In genomic region chr8:17984779-17985178, GRCm38 (mm10) we compare ENCODE assay signal across 21 mouse cellular contexts.
DNase-seq lines count a peak whose midpoint lies in the region; ATAC-seq and TF ChIP-seq lines count a peak whose summit lies in the region.
"Had no signal": no experiment of that assay in that cellular context is flagged by ENCODE, and none has a peak within 500 bp of the region (broad histone marks: within the 10 kb centered on the region; RNA-seq: fewer than 3 reads in every experiment).

No protein-coding gene starts in this region.

- H3K36me3 ChIP-seq in hindbrain, embryonic 12.5 days = no peaks in the 10 kb centered on the region
- H3K36me3 ChIP-seq in hindbrain, embryonic 11.5 days (ENCODE audit: control insufficient read depth, insufficient read depth, low read length) = no peaks in the 10 kb centered on the region
- no peaks in the 10 kb centered on the region for H3K36me3 ChIP-seq in hindbrain, embryonic 14.5 days (replicated peaks; ENCODE audit: control insufficient read depth, insufficient read depth)
- H3K36me3 ChIP-seq in hindbrain, embryonic 10.5 days = no peaks in the 10 kb centered on the region
- H3K36me3 ChIP-seq in stomach, embryonic 14.5 days (ENCODE audit: control insufficient read depth, insufficient read depth, low read length) = no peaks in the 10 kb centered on the region
- H3K36me3 ChIP-seq in stomach, postnatal 0 days (ENCODE audit: control insufficient read depth, insufficient read depth, low read length) = no peaks in the 10 kb centered on the region
- H3K36me3 ChIP-seq: G1E had no signal

- ATAC-seq in hindbrain, embryonic 12.5 days (ENCODE audit: low FRiP score) = peak; percentile 50; the same call in 1 of the 2 replicates
- ATAC-seq in hindbrain, embryonic 11.5 days (ENCODE audit: low FRiP score) = no peak
- 0 out of 2 replicates have a peak, but pooled peaks have one; percentile 53 for ATAC-seq in hindbrain, embryonic 14.5 days (ENCODE audit: low FRiP score)
- ATAC-seq in stomach, embryonic 14.5 days (ENCODE audit: insufficient number of reproducible peaks, insufficient read depth, low FRiP score, low read depth) = 0 out of 2 replicates have a peak, but pooled peaks have one; percentile 28
- ATAC-seq in stomach, postnatal 0 days (ENCODE audit: low FRiP score, low TSS enrichment) = no peak
- ATAC-seq: activated CD4-positive, CD25-positive, alpha-beta regulatory T cell, adult 4 months; CD4-positive, CD25-positive, alpha-beta regulatory T cell, adult 4 months; Patski had no signal

- no peak for TF ChIP-seq CTCF in stomach, postnatal 0 days (IDR thresholded peaks at IDR 0.05; ENCODE audit: low read depth)

- H3K4me3 ChIP-seq in hindbrain, embryonic 12.5 days = no peak overlapping the region
- H3K4me3 ChIP-seq in hindbrain, embryonic 11.5 days (ENCODE audit: low read depth, low read length) = no peak overlapping the region
- no peak overlapping the region for H3K4me3 ChIP-seq in hindbrain, embryonic 14.5 days (replicated peaks; ENCODE audit: low read length)
- H3K4me3 ChIP-seq in hindbrain, embryonic 10.5 days = no peak overlapping the region
- H3K4me3 ChIP-seq in stomach, embryonic 14.5 days (ENCODE audit: low read depth, low read length) = no peak overlapping the region
- H3K4me3 ChIP-seq in stomach, postnatal 0 days (ENCODE audit: low read depth, low read length) = no peak overlapping the region

- DNase-seq in hindbrain, embryonic 11.5 days (ENCODE audit: low spot score) = no peak
- no peak for DNase-seq in hindbrain, embryonic 14.5 days (ENCODE audit: low spot score)
- no peak for DNase-seq in hindbrain, embryonic 10.5 days (ENCODE audit: low spot score)
- DNase-seq in stomach, postnatal 0 days (ENCODE audit: low spot score) = no peak
- DNase-seq: adrenal gland, adult 2 months; adrenal gland, adult 8-10 months; adrenal gland, postnatal 10 days; adrenal gland, postnatal 14 days; adrenal gland, postnatal 25 days; adrenal gland, postnatal 36 days; B cell, adult 2 months; cerebellum, adult 11 months; cerebellum, adult 11-12 months; cerebellum, adult 18-20 months had no signal

- H3K4me1 ChIP-seq in hindbrain, embryonic 12.5 days = no peaks in the 10 kb centered on the region
- H3K4me1 ChIP-seq in hindbrain, embryonic 11.5 days (replicated peaks; ENCODE audit: control insufficient read depth, insufficient read depth, low read length) = no peaks in the 10 kb centered on the region
- H3K4me1 ChIP-seq in hindbrain, embryonic 14.5 days (replicated peaks; ENCODE audit: control insufficient read depth, insufficient read depth, low read length) = no peaks in the 10 kb centered on the region
- no peaks in the 10 kb centered on the region for H3K4me1 ChIP-seq in hindbrain, embryonic 10.5 days (replicated peaks)
- H3K4me1 ChIP-seq in stomach, embryonic 14.5 days (ENCODE audit: control insufficient read depth, insufficient read depth, low read length) = no peaks in the 10 kb centered on the region
- no peaks in the 10 kb centered on the region for H3K4me1 ChIP-seq in stomach, postnatal 0 days (replicated peaks; ENCODE audit: control insufficient read depth, insufficient read depth)

- no peak overlapping the region for H3K9ac ChIP-seq in hindbrain, embryonic 12.5 days
- H3K9ac ChIP-seq in hindbrain, embryonic 11.5 days (ENCODE audit: low read depth, low read length) = no peak overlapping the region
- H3K9ac ChIP-seq in hindbrain, embryonic 14.5 days = no peak overlapping the region
- no peak overlapping the region for H3K9ac ChIP-seq in stomach, embryonic 14.5 days (replicated peaks; ENCODE audit: low read depth, low read length)
- no peak overlapping the region for H3K9ac ChIP-seq in stomach, postnatal 0 days (ENCODE audit: low read length)

- 83% methylated on average over 1 of the region's 1 CpGs for WGBS in hindbrain, embryonic 12.5 days
- WGBS in hindbrain, embryonic 11.5 days = 70% methylated on average over 1 of the region's 1 CpGs
- 74% methylated on average over 1 of the region's 1 CpGs for WGBS in hindbrain, embryonic 14.5 days
- 89% methylated on average over 1 of the region's 1 CpGs for WGBS in hindbrain, embryonic 10.5 days
- WGBS in stomach, embryonic 14.5 days = 68% methylated on average over 1 of the region's 1 CpGs
- 73% methylated on average over 1 of the region's 1 CpGs for WGBS in stomach, postnatal 0 days

- H3K27me3 ChIP-seq in hindbrain, embryonic 12.5 days = no peaks in the 10 kb centered on the region
- no peaks in the 10 kb centered on the region for H3K27me3 ChIP-seq in hindbrain, embryonic 11.5 days (ENCODE audit: control insufficient read depth, insufficient read depth, low read length)
- no peaks in the 10 kb centered on the region for H3K27me3 ChIP-seq in hindbrain, embryonic 14.5 days (ENCODE audit: control insufficient read depth, insufficient read depth, low read length)
- H3K27me3 ChIP-seq in hindbrain, embryonic 10.5 days (ENCODE audit: insufficient read depth, poor library complexity, severe bottlenecking) = no peaks in the 10 kb centered on the region
- no peaks in the 10 kb centered on the region for H3K27me3 ChIP-seq in stomach, embryonic 14.5 days (ENCODE audit: control insufficient read depth, insufficient read depth, low read length)
- no peaks in the 10 kb centered on the region for H3K27me3 ChIP-seq in stomach, postnatal 0 days (ENCODE audit: control insufficient read depth, insufficient read depth, low read length)
- H3K27me3 ChIP-seq: CH12.LX had no signal

- H3K27ac ChIP-seq in hindbrain, embryonic 12.5 days = no peak overlapping the region
- H3K27ac ChIP-seq in hindbrain, embryonic 11.5 days (ENCODE audit: low read depth, low read length) = no peak overlapping the region
- H3K27ac ChIP-seq in hindbrain, embryonic 14.5 days = no peak overlapping the region
- H3K27ac ChIP-seq in hindbrain, embryonic 10.5 days = no peak overlapping the region
- no peak overlapping the region for H3K27ac ChIP-seq in stomach, embryonic 14.5 days (ENCODE audit: low read length)
- no peak overlapping the region for H3K27ac ChIP-seq in stomach, postnatal 0 days (replicated peaks)

- no peak for TF ChIP-seq EP300 in stomach, postnatal 0 days (optimal IDR thresholded peaks at IDR 0.05)

- no peak overlapping the region for H3K4me2 ChIP-seq in hindbrain, embryonic 12.5 days (replicated peaks)
- H3K4me2 ChIP-seq in hindbrain, embryonic 11.5 days (replicated peaks; ENCODE audit: low read depth, low read length) = no peak overlapping the region
- no peak overlapping the region for H3K4me2 ChIP-seq in hindbrain, embryonic 14.5 days (replicated peaks)
- no peak overlapping the region for H3K4me2 ChIP-seq in stomach, embryonic 14.5 days (replicated peaks; ENCODE audit: low read depth, low read length)
- no peak overlapping the region for H3K4me2 ChIP-seq in stomach, postnatal 0 days (replicated peaks; ENCODE audit: low read depth)

- no peaks in the 10 kb centered on the region for H3K9me3 ChIP-seq in hindbrain, embryonic 12.5 days (replicated peaks)
- no peaks in the 10 kb centered on the region for H3K9me3 ChIP-seq in hindbrain, embryonic 11.5 days (ENCODE audit: control insufficient read depth, low read length)
- H3K9me3 ChIP-seq in hindbrain, embryonic 14.5 days (ENCODE audit: control insufficient read depth, low read length) = no peaks in the 10 kb centered on the region
- H3K9me3 ChIP-seq in hindbrain, embryonic 10.5 days = no peaks in the 10 kb centered on the region
- no peaks in the 10 kb centered on the region for H3K9me3 ChIP-seq in stomach, embryonic 14.5 days (ENCODE audit: control insufficient read depth, low read depth, low read length)
- no peaks in the 10 kb centered on the region for H3K9me3 ChIP-seq in stomach, postnatal 0 days (ENCODE audit: control insufficient read depth, low read length)
- H3K9me3 ChIP-seq: G1E had no signal

Comparison
In these comparisons a context has a peak if more than half of its experiments do, and no peak if none do; other contexts are left out.
1. ATAC-seq: peak in hindbrain, embryonic 12.5 days (single experiment), hindbrain, embryonic 14.5 days (single experiment) and stomach, embryonic 14.5 days (single experiment); none in hindbrain, embryonic 11.5 days (single experiment) and stomach, postnatal 0 days (single experiment).